Mouse (Mus musculus) testis, postnatal 14 days (tissue): ENCODE measurements around the gene Fosl2.
A peak's percentile ranks its signal among the peaks of the same experiment; 100 is the strongest.
"Not testable (repeated sequence)": the region's sequence is repeated elsewhere in the genome, so short reads cannot be mapped to it uniquely, and the experiment has no call there.

Source experiments
- DNase-seq: peaks from one replicate; pipeline ENCODE4 v3.0.0; 2021; ENCODE audit warnings: low spot score

The Fosl2 gene

DNA sequence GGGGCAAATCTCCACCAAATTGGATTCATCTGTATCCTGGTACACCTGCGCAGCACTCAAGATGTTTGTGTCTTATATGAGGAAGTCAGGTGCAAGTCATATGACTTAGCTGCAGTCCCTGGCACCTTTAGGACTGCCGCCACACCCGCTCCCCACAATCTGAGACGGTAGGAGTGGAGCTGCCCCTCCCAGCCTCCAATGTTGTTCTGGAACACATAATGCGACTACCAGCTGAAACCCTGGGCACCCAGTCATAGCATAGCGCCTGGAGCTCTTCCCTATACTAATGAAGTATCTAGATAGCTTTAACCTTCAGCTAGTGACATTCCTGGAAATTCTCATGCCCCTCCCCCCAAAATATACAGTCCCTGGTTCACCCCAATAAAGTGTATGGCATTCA, 43.1 kb downstream of the Fosl2 start:
- DNase-seq, result not testable (repeated sequence)

DNA sequence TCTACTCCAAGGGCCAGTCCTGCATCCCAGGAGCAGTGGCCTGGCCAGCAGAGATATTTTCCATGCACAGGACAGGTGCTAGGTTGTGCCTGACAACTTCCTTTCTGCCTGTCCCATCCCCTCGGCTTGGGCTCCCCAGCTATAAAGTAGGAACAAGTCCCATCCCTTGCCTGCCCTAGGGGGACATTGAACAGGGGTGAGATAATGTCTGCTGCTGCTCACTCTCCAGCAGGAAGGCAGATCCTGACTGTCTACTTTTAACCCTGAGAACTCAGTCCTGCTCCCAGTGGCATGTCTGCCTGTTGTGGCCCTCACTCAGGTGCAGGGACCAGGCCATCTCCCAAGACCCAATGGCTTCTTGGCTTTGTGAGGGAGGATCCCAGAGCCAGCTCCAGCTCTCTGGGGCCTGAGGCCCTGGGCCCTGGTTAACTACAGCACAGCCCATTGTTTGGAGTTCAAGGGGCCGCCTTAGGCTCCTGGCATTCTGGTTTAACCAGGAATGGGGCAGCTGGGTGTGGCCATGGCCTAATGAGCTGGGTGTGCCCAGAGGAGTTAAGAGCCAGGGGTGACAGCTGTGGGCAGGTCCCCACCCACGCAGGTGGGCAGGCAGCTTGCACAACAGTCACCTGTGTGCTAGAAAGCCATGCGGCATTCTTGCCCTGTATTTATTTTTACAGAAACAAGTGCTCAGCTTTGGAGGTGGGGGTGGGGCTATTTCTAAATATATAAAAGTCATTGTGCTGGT, 47.5 kb downstream of the Fosl2 start:
- no peak for DNase-seq

DNA sequence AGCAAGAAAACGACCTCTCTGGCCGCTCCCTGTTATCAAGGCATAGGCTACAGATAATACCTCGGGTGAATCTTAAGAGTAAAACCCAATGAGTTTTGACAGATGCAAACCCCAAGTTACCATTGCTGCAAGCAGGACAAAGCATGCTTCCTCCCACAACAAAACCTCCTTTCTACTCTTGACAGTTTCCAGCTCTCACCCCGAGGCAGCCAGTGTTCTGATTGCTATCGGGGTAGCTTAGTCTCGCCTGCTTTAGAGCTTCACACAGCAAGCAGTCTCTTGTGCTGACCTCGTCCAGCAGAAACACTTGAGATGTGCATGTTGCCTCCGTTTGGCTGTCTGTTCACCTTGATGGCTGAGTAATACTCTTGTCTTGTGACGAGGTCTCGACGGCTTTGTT, 52.1 kb downstream of the Fosl2 start:
- DNase-seq, result peak; percentile 39

DNA sequence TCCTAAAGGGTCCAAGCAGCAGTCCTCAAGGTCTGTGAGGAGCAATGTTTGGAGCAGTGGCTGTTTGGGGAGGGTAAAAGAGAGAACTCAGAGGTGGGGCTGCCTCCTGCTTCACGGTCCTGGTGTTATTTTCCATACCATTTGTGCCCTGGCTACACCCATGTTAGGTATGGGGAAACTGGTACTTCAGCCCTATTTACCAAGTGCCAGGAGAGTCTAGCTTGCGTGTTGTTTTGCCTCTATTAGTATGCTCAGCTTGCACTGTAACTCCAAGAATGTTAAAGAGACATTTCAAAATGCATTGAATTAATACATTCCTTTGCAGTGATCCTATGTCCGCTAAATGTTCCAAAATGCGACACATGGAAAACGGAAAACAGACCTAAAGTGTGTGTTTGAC, 55.7 kb downstream of the Fosl2 start:
- no peak for DNase-seq

DNA sequence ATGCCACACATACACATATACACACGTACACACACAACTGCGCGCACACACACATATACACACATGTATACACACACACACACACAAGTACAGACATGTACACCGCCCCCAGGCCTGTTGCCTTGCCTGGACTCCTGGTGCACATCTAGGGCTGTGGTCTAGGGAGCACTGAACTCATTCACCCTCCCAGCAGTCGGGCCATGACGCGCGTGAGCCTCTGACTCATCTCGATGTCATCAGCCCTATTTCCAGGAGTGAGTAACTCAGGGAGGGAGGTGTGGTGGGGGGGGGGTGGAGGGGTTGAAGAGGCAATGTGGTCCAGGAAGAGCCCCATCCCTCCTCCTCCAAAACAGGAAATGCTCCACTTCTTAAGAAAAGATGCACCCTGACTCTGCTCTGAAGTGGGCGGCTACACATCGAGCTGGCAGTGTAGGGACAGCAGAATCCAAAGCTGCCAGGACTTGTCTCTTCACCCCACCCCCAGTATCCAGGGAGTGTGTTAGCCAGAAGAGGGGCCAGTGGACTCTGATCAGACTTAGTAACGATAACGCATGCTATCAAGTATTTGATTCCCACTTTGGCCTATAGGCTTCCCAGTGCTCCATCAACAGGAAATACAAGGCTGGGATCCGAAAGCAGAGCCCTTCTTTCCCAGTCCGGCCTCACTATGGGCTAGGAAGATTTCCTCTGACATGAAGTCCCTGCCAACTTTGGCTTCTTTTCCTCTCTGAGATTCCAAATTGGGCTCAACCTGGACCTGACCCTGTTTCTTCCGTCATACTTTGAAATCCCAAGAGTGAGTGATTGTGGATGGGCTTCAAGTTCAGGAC, 56.6 kb downstream of the Fosl2 start:
- DNase-seq, result no peak

DNA sequence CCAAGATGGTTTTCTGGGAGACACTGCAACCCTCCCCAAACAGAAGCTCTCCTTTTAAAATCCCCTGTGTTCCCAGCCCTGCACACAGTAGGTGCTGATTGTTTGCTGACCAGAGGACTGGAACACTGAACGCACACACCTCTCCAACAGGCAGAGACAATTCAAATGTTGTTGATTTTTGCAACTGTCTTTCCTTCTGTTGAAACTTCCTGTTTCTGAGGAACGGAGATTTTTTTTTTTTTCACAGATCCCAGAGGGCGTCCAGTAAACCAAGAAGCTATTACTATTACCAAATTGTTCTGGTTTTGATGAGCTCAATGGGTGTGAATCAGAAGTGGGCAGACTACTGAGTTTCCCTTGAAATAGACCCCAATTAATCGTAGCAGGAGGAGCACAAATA, 58.6 kb downstream of the Fosl2 start:
- no peak for DNase-seq

DNA sequence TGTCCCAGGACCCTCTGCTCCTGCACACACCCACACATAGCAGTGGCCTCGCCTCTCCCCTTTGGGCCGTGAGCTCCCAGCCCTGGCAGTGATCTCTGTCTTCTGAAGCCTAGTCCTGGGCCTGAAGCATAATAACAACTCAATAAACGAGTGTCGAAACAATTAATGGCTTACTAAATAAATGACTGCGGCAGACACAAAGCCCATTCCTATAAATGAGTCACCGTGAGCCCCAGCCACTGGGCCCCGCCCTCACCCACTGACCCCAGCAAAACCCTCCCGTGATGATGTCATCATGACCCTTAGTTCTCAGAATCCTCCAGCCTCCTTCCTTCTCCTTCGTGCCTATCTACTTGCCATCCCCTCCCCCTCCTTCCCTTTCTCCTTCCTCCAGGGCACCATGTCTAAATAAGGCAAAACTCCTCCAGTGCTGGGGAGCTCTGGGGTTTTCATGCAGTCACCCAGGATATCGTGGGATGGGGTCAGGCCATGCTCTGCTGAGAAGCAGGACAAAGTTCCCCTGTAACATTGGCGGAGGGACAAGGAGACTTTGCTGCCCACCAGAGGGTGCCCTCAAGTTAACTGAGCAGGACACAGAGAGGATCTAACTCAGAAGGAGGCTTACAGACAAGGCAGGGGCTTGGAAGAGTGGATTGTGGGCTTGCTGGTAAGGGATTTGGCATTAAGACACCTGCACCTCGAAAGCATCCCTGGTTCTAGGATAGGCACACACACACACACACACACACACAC, 60.4 kb downstream of the Fosl2 start:
- no peak for DNase-seq

DNA sequence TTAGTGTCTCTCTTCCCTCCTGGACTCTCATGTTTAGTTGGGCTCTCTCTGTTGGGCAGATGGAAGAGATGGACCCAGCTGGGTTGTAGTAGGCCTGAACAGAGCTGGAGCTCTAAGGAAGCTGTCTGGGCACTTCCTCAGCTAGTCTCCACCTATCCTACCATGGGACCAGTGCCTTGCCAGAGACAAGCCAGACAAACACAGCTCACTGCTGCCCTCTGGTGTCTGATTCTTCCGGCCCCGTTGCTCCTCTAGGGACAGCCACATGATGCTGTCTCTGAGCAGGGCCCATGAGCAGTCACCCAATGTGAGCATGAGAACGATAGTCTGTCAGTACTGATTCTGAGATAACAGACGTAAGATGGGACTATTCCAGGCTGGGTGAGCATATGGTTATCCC, 62.1 kb downstream of the Fosl2 start:
- DNase-seq, result peak; percentile 78

DNA sequence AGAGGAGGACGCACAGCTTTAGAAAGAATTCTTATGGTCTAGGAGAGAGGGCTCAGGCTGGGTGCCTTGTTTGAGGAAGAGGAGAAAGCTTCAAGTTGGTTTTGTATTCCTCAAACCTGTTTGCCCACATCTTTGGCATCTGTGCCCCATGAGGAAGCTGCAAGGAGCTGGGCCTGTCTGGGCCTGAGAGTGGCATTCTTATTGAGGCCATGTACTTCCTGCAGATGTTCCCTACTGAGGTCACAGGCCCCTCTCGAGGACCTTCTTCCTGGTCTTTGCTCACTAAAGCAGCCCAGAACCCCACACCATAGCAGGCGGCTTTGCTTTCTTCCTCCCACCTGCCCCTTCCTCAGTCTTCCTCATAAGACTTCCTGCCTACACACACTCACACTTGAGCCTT, 63.5 kb downstream of the Fosl2 start:
- DNase-seq, result no peak

DNA sequence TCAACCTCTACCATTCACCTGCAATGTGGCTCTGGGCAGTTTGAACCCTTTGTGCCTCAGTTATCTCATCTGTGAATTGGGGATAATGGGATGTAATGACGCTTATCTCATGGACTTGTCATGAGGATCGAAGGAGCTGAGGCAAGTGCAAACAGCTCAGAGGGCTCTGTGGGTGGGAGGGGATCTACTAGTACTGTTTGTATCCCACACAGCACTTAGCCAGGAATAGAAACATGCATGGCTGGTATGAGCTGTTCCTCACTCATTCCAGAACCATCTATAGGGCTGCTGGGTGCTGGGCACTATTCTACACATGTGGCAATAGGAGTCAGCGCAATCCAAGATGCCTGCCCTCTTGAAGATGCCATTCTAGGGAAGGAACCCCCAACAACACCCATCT, 64.0 kb downstream of the Fosl2 start:
- no peak for DNase-seq

DNA sequence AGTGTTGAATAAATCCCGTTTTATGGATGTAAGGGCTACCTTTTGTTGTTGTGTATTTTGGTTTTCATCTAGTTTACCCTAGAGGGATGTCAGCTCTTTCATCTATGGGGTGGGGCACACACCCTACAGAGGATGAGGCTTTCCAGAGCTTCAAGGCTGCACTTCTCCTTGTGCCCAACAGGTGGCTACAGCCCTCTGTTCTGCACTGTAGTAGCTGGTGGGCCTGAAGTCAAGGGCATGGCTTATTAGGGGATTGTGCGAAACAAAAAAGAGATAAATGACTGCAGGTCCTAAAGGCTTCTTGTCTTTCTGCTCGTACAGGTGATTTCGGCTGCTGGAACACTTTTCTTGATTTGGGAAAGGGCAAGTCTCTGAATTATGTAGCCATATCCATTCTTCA, 69.1 kb downstream of the Fosl2 start:
- no peak for DNase-seq

DNA sequence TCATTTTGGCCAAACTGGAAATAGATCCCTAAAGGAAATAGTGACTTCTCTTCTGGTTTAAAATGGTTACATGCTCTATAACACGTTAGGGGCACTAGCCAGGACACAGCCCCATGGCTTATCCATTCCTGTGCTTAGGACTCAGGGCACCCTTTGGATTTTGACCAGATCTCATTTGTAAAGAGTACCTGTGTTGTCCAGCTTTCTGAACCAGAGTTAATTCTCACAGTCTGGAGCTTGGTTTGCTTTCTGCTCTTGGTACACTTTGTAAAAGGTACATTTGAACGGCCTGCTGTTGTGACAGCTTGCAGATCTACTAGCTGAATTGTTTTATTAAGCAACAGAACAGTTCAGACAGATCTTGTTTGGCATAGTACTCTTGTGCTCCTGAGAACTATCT, 71.1 kb downstream of the Fosl2 start:
- no peak for DNase-seq
